Mouse (Mus musculus): Measurements from ENCODE around the gene Phf24. TPM values are rescaled to one million over a fixed set of nuclear protein-coding genes. Genes with fewer than 3 reads are reported as not detected.

Gene Phf24
- total and polyA plus RNA-seq, 3 experiments: not detected

GRCm38 (mm10) chr4:42879829-42880676, 36.4 kb upstream of the Phf24 start:
- no peaks in the 10 kb centered on the region for H3K9me3 ChIP-seq (replicated peaks; ENCODE audit: low read length)
- H3K9ac ChIP-seq (ENCODE audit: insufficient read depth, low read depth): no peak overlapping the region
- dilution Hi-C loops (cut with MboI; ENCODE audit: extremely low pct_ligation_motif_present, extremely low pct_unique_long_range_greater_than_20kb, low sequenced_read_pairs): no loop called here
- no peak overlapping the region for H3K4me3 ChIP-seq (replicated peaks in 1 of 3; ENCODE audit: low read depth in 2 of 3, low read length in 2 of 3, poor library complexity in 1 of 3)
- in situ Hi-C loops (cut with MboI; ENCODE audit: low pct_ligation_motif_present, low pct_unique_long_range_greater_than_20kb, low sequenced_read_pairs): no loop called here
- TF ChIP-seq MAFK (IDR thresholded peaks at IDR 0.05; ENCODE audit: insufficient replicate concordance, low read length) (no peak), TBP (conservative IDR thresholded peaks at IDR 0.05; ENCODE audit: low read depth, low read length) (no peak), MAZ (IDR thresholded peaks at IDR 0.05; ENCODE audit: low read depth, low read length) (no peak), E2F4 (IDR thresholded peaks at IDR 0.05; ENCODE audit: insufficient replicate concordance, low read depth, low read length) (no peak), IRF4 (IDR thresholded peaks at IDR 0.05; ENCODE audit: low read depth, low read length) (no peak), POLR2A (IDR thresholded peaks at IDR 0.05; ENCODE audit: low read depth, low read length) (no peak), ZKSCAN1 (IDR thresholded peaks at IDR 0.05; ENCODE audit: borderline replicate concordance, low read depth, low read length) (no peak), EP300 (IDR thresholded peaks at IDR 0.05; ENCODE audit: low read length) (no peak), USF1 (IDR thresholded peaks at IDR 0.05; ENCODE audit: low read depth, low read length) (no peak), MXI1 (IDR thresholded peaks at IDR 0.05; ENCODE audit: low read depth, low read length) (no peak)
- H3K4me1 ChIP-seq (ENCODE audit: control insufficient read depth in 1 of 2, insufficient read depth in 2 of 2): peaks cover 0 to 6% of the 10 kb centered on the region in 2 experiments; a peak in 1 of 4 replicates
- no peak overlapping the region for H3K4me2 ChIP-seq (ENCODE audit: insufficient read depth, low read depth, poor library complexity, severe bottlenecking)
- no peaks in the 10 kb centered on the region for H3K36me3 ChIP-seq (replicated peaks in 1 of 2; ENCODE audit: control insufficient read depth in 1 of 2, insufficient read depth in 1 of 2, low read length in 1 of 2)
- peaks cover 27% of the 10 kb centered on the region for H3K27me3 ChIP-seq (replicated peaks)
- no peaks in the 10 kb centered on the region for H3K79me2 ChIP-seq (replicated peaks; ENCODE audit: control insufficient read depth, extremely low read depth, insufficient read depth, poor library complexity, severe bottlenecking)
- no peak overlapping the region for H3K27ac ChIP-seq (ENCODE audit: insufficient read depth, low read depth)
- no peak for DNase-seq (ENCODE audit: extremely low read depth)

- no peak for DNase-seq (ENCODE audit: extremely low read depth)
- dilution Hi-C loops (cut with MboI; ENCODE audit: extremely low pct_ligation_motif_present, extremely low pct_unique_long_range_greater_than_20kb, low sequenced_read_pairs): no loop called here
- Histone ChIP-seq H3K9me3 (replicated peaks; ENCODE audit: low read length) (no peaks in the 10 kb centered on the region), H3K79me2 (replicated peaks; ENCODE audit: control insufficient read depth, extremely low read depth, insufficient read depth, poor library complexity, severe bottlenecking) (no peaks in the 10 kb centered on the region), H3K9ac (ENCODE audit: insufficient read depth, low read depth) (no peak overlapping the region), H3K4me1 (ENCODE audit: control insufficient read depth in 1 of 2, insufficient read depth in 2 of 2) (peaks cover 0 to 6% of the 10 kb centered on the region in 2 experiments; a peak in 1 of 4 replicates), H3K4me3 (replicated peaks in 1 of 3; ENCODE audit: low read depth in 2 of 3, low read length in 2 of 3, poor library complexity in 1 of 3) (no peak overlapping the region), H3K27me3 (replicated peaks) (peaks cover 28% of the 10 kb centered on the region), H3K4me2 (ENCODE audit: insufficient read depth, low read depth, poor library complexity, severe bottlenecking) (no peak overlapping the region), H3K27ac (ENCODE audit: insufficient read depth, low read depth) (no peak overlapping the region), H3K36me3 (replicated peaks in 1 of 2; ENCODE audit: control insufficient read depth in 1 of 2, insufficient read depth in 1 of 2, low read length in 1 of 2) (no peaks in the 10 kb centered on the region)
- in situ Hi-C loops (cut with MboI; ENCODE audit: low pct_ligation_motif_present, low pct_unique_long_range_greater_than_20kb, low sequenced_read_pairs): no loop called here
- no peak for TF ChIP-seq IRF4 (IDR thresholded peaks at IDR 0.05; ENCODE audit: low read depth, low read length)
- TF ChIP-seq ZC3H11A (IDR thresholded peaks at IDR 0.05; ENCODE audit: low read depth, low read length): no peak
- no peak for TF ChIP-seq E2F4 (IDR thresholded peaks at IDR 0.05; ENCODE audit: insufficient replicate concordance, low read depth, low read length)
- TF ChIP-seq POLR2A (IDR thresholded peaks at IDR 0.05; ENCODE audit: low read depth, low read length): no peak
- no peak for TF ChIP-seq ELF1 (IDR thresholded peaks at IDR 0.05; ENCODE audit: low read depth, low read length)
- no peak for TF ChIP-seq BHLHE40 (IDR thresholded peaks at IDR 0.05; ENCODE audit: low read depth, low read length)
- TF ChIP-seq ZMIZ1 (IDR thresholded peaks at IDR 0.05; ENCODE audit: low read depth, low read length): no peak
- no peak for TF ChIP-seq PAX5 (IDR thresholded peaks at IDR 0.05; ENCODE audit: low read length)
- TF ChIP-seq ZKSCAN1 (IDR thresholded peaks at IDR 0.05; ENCODE audit: borderline replicate concordance, low read depth, low read length): no peak
- TF ChIP-seq TBP (conservative IDR thresholded peaks at IDR 0.05; ENCODE audit: low read depth, low read length): no peak
- TF ChIP-seq HCFC1 (IDR thresholded peaks at IDR 0.05; ENCODE audit: low read depth, low read length): no peak
- no peak for TF ChIP-seq MAFK (IDR thresholded peaks at IDR 0.05; ENCODE audit: insufficient replicate concordance, low read length)
- no peak for TF ChIP-seq NRF1 (IDR thresholded peaks at IDR 0.05; ENCODE audit: low read depth, low read length)
- TF ChIP-seq KAT2A (IDR thresholded peaks at IDR 0.05; ENCODE audit: insufficient replicate concordance, low read length): no peak
- TF ChIP-seq CHD2 (IDR thresholded peaks at IDR 0.05; ENCODE audit: low read length): no peak
These were observed 35.8 kb upstream of the Phf24 start for GRCm38 (mm10) chr4:42880677-42880948.

All from CH12.LX (cell line).